16 mouse cellular contexts compared by ENCODE assay signal in the genomic region with DNA sequence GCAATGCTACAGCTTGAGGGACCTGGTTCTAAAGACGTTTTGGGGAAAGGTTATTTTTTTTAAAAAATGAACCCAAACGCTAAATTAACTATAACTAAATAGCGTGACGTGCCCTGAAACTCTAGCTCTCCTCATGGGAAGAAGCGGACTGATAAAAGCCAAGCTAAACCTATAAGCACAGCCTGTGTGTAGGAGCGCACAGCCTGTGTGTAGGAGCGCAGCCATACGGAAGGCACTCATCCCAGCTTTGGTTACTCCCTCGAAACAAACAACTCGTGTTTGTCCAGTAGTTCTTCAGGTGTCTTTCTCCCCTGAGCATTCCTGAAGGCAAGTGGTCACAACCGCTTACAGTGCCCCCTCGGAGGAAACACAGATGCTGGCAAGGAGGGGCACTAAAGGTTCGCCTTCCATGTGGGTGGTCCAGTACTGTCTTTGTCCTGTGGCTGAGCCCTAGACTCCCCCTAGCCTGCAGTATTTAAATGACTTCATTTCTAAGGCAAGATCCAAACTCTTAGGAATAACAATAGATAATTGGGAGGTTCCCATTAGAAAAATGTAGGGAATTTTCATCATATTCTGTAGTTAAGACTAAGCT. TPM values are rescaled to one million over a fixed set of nuclear protein-coding genes. Genes with fewer than 3 reads are reported as not detected.
DNase-seq lines count a peak whose midpoint lies in the region; ATAC-seq lines count a peak whose summit lies in the region.
"Had no signal": no experiment of that assay in that cellular context is flagged by ENCODE, and none has a peak within 500 bp of the region (broad histone marks: within the 10 kb centered on the region; RNA-seq: fewer than 3 reads in every experiment).

No protein-coding gene starts in this region.

- no peaks in the 10 kb centered on the region for H3K27me3 ChIP-seq in hindbrain, embryonic 12.5 days
- no peaks in the 10 kb centered on the region for H3K27me3 ChIP-seq in hindbrain, embryonic 16.5 days (replicated peaks; ENCODE audit: control insufficient read depth, insufficient read depth, low read length)
- no peaks in the 10 kb centered on the region for H3K27me3 ChIP-seq in midbrain, embryonic 10.5 days (ENCODE audit: low read depth, poor library complexity, severe bottlenecking)
- H3K27me3 ChIP-seq in midbrain, embryonic 14.5 days (ENCODE audit: control insufficient read depth, insufficient read depth, low read length): no peaks in the 10 kb centered on the region
- H3K27me3 ChIP-seq: heart, embryonic 15.5 days; intestine, embryonic 15.5 days; liver, embryonic 15.5 days had no signal

- peak; percentile 17 for DNase-seq in midbrain, embryonic 10.5 days (ENCODE audit: low spot score)
- DNase-seq in midbrain, embryonic 14.5 days: no peak
- peak; percentile 44 for DNase-seq in embryo, embryonic 11 days
- DNase-seq in retina, embryonic 14.5 days (ENCODE audit: low spot score): peak; percentile 35
- no peak for DNase-seq in spleen, adult 18-20 months
- no peak for DNase-seq in adrenal gland, adult 2 months
- DNase-seq: cerebellum, adult 18-20 months; thymus, postnatal 14 days had no signal

- H3K27ac ChIP-seq in hindbrain, embryonic 12.5 days: no peak overlapping the region
- no peak overlapping the region for H3K27ac ChIP-seq in hindbrain, embryonic 16.5 days (ENCODE audit: low read depth, low read length)
- H3K27ac ChIP-seq in midbrain, embryonic 10.5 days (replicated peaks): no peak overlapping the region
- no peak overlapping the region for H3K27ac ChIP-seq in midbrain, embryonic 14.5 days (replicated peaks; ENCODE audit: low read depth, low read length)
- H3K27ac ChIP-seq: heart, embryonic 15.5 days; intestine, embryonic 15.5 days; liver, embryonic 15.5 days had no signal

- H3K4me2 ChIP-seq in hindbrain, embryonic 12.5 days (replicated peaks): 0 out of 2 replicates have a peak overlapping the region, but pooled peaks have one; percentile 15
- no peak overlapping the region for H3K4me2 ChIP-seq in hindbrain, embryonic 16.5 days (ENCODE audit: low read length)
- H3K4me2 ChIP-seq in midbrain, embryonic 14.5 days (ENCODE audit: low read length): no peak overlapping the region; the same call in 1 of the 2 replicates
- H3K4me2 ChIP-seq: heart, embryonic 15.5 days; intestine, embryonic 15.5 days; liver, embryonic 15.5 days had no signal

- ATAC-seq in hindbrain, embryonic 12.5 days (ENCODE audit: low FRiP score): no peak
- ATAC-seq in hindbrain, embryonic 16.5 days: no peak
- no peak for ATAC-seq in midbrain, embryonic 14.5 days (ENCODE audit: low FRiP score, low TSS enrichment)
- ATAC-seq: CD4-positive, CD25-positive, alpha-beta regulatory T cell, adult 4 months; intestine, embryonic 15.5 days had no signal

- 0 out of 2 replicates have a peak, but pooled peaks cover 3% of the 10 kb centered on the region for H3K4me1 ChIP-seq in hindbrain, embryonic 12.5 days
- no peaks in the 10 kb centered on the region for H3K4me1 ChIP-seq in hindbrain, embryonic 16.5 days (ENCODE audit: control insufficient read depth, insufficient read depth, low read depth, low read length)
- H3K4me1 ChIP-seq in midbrain, embryonic 10.5 days: peaks cover 7% of the 10 kb centered on the region
- no peaks in the 10 kb centered on the region for H3K4me1 ChIP-seq in midbrain, embryonic 14.5 days (ENCODE audit: control insufficient read depth, insufficient read depth, low read length)
- H3K4me1 ChIP-seq: heart, embryonic 15.5 days; intestine, embryonic 15.5 days; liver, embryonic 15.5 days; megakaryocyte, embryonic 14.5 days had no signal

- H3K36me3 ChIP-seq in hindbrain, embryonic 12.5 days: no peaks in the 10 kb centered on the region
- no peaks in the 10 kb centered on the region for H3K36me3 ChIP-seq in hindbrain, embryonic 16.5 days (ENCODE audit: control insufficient read depth, insufficient read depth, low read length)
- H3K36me3 ChIP-seq in midbrain, embryonic 10.5 days: no peaks in the 10 kb centered on the region
- no peaks in the 10 kb centered on the region for H3K36me3 ChIP-seq in midbrain, embryonic 14.5 days (ENCODE audit: control insufficient read depth, insufficient read depth, low read length)
- H3K36me3 ChIP-seq: heart, embryonic 15.5 days; intestine, embryonic 15.5 days; liver, embryonic 15.5 days had no signal

- WGBS in hindbrain, embryonic 12.5 days: 30% methylated on average over 13 of the region's 13 CpGs
- 39% methylated on average over 13 of the region's 13 CpGs for WGBS in hindbrain, embryonic 16.5 days
- WGBS in midbrain, embryonic 10.5 days: 25% methylated on average over 13 of the region's 13 CpGs
- WGBS in midbrain, embryonic 14.5 days: 31% methylated on average over 13 of the region's 13 CpGs

- H3K4me3 ChIP-seq in hindbrain, embryonic 12.5 days: no peak overlapping the region
- no peak overlapping the region for H3K4me3 ChIP-seq in hindbrain, embryonic 16.5 days (ENCODE audit: low read length)
- H3K4me3 ChIP-seq in midbrain, embryonic 10.5 days: 0 out of 2 replicates have a peak overlapping the region, but pooled peaks have one; percentile 14
- H3K4me3 ChIP-seq in midbrain, embryonic 14.5 days (replicated peaks; ENCODE audit: low read depth, low read length): no peak overlapping the region
- H3K4me3 ChIP-seq: heart, embryonic 15.5 days; intestine, embryonic 15.5 days; liver, embryonic 15.5 days; megakaryocyte, embryonic 14.5 days had no signal

- no peaks in the 10 kb centered on the region for H3K9me3 ChIP-seq in hindbrain, embryonic 12.5 days (replicated peaks)
- no peaks in the 10 kb centered on the region for H3K9me3 ChIP-seq in hindbrain, embryonic 16.5 days (ENCODE audit: control insufficient read depth, low read length)
- no peaks in the 10 kb centered on the region for H3K9me3 ChIP-seq in midbrain, embryonic 10.5 days (replicated peaks)
- no peaks in the 10 kb centered on the region for H3K9me3 ChIP-seq in midbrain, embryonic 14.5 days (ENCODE audit: control insufficient read depth, low read length)
- H3K9me3 ChIP-seq: heart, embryonic 15.5 days; intestine, embryonic 15.5 days; liver, embryonic 15.5 days had no signal

- H3K9ac ChIP-seq in hindbrain, embryonic 12.5 days: no peak overlapping the region
- H3K9ac ChIP-seq in hindbrain, embryonic 16.5 days (ENCODE audit: low read depth, low read length): no peak overlapping the region
- H3K9ac ChIP-seq in midbrain, embryonic 14.5 days (replicated peaks; ENCODE audit: low read length): no peak overlapping the region
- H3K9ac ChIP-seq: heart, embryonic 15.5 days; intestine, embryonic 15.5 days; liver, embryonic 15.5 days had no signal

RNA-seq across cellular contexts. Expression of a gene that starts 39.1 kb away (rescaled TPM):
- polyA plus RNA-seq in hindbrain, embryonic 12.5 days (2016; fragmentation: Nextera tagmentation; extraction: Ambion mirVana): 6.5 and 8.3 TPM in 2 replicates
- 2.7 and 3.1 TPM in 2 replicates for polyA plus RNA-seq in hindbrain, embryonic 16.5 days (2015; fragmentation: Nextera tagmentation; extraction: Ambion mirVana)
- polyA plus RNA-seq in midbrain, embryonic 10.5 days (2016; fragmentation: Nextera tagmentation; extraction: Ambion mirVana): 27.8 and 47.0 TPM in 2 replicates
- 27.0 and 27.5 TPM in 2 replicates for polyA plus RNA-seq in midbrain, embryonic 14.5 days (2014; fragmentation: Nextera tagmentation; extraction: Ambion mirVana)
- total RNA-seq in adrenal gland, adult 2 months (2021): under 1 TPM in 1 of 2 experiments, not detected in 1; 0.32 TPM
- 0.22 and 0.27 TPM in 2 replicates for polyA plus RNA-seq in adrenal gland, adult 2 months (2012; rRNA removed)
- total RNA-seq: left cerebral cortex, adult 8-10 months had no signal

Comparison
In these comparisons a context has a peak if more than half of its experiments do, and no peak if none do; other contexts are left out.
1. DNase-seq: peak in midbrain, embryonic 10.5 days (single experiment), embryo, embryonic 11 days (single experiment) and retina, embryonic 14.5 days (single experiment); none in midbrain, embryonic 14.5 days (single experiment), spleen, adult 18-20 months (0 of 2) and adrenal gland, adult 2 months (single experiment).